Mouse (Mus musculus) urinary bladder, postnatal 14 days (tissue): ENCODE results near the gene Fstl4.

ENCODE experiments used
- DNase-seq: peaks from one replicate; pipeline ENCODE4 v3.0.0; 2021; ENCODE audit warnings: low spot score

Fstl4 gene

DNA sequence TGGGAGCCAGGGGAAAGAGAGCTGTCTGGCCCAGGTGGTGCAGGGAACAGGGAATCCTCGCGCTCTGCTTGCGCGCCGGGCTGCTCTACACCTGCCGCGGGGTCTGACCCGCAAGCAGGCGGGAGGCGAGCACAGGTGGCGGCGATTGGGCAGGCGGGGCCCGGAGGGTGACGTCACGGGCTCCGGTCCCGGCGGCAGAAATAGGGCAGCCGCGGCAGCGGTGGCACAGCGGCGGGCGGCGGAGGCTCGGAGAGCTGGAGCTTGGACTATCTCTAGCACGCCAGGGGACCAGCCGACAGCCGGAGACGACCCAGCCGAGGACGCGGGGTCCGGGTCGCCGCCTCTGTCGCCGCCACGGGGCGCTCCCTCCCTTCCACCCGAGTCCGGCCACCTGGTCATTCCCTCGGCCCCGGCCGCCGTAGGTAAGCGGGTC lies at the start of gene Fstl4:
Gene Fstl4, plus strand, starts transcription at position 174 of the 433 bp plus-strand sequence.
- DNase-seq: peak; percentile 38

DNA sequence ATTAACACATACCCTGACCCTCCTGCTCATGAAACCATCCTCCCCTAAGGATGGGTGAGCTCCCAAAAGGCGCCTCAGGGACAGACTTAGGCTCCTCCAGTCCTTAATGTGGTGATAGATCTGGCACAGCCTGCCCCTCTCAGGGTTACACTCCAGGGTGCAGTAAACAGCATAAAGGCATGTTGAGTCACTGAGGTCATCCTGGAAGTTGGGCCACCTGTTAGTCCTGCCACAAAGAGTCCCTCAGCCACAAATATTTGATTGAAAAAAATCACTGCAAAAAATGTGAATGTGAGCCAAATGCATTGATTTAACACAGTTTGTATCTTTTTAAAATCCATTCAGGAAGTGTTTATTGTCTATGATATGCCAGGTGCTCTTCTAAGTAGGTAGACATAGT lies 45.9 kb upstream of the Fstl4 start:
- DNase-seq: no peak

GRCm38 (mm10) chr11:52721087-52721486 lies 43.3 kb upstream of the Fstl4 start:
- no peak for DNase-seq

GRCm38 (mm10) chr11:52722706-52723105 lies 41.7 kb upstream of the Fstl4 start:
- no peak for DNase-seq

- DNase-seq: no peak
Observed at GRCm38 (mm10) chr11:52726001-52726400, 38.4 kb upstream of the Fstl4 start.

DNA sequence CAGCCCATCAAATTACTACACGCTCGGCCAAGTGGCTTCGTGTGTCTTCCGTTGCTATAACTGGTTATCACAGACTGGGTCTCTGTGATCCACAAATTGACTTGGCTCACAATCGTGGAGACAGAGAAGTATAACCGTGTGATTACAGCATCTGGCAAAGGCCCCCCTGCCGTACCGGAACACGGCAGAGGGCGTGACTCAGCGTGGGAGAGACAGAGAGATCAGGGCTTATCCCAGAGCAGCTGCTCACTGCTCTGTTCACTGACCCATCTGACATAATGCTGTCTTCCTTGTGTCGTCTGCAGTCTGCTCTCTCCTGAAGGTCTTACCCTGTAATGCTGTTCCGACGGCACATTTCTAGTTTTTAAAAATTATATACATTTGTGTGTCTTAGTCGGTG lies 36.0 kb upstream of the Fstl4 start:
- no peak for DNase-seq

GRCm38 (mm10) chr11:52729890-52730289 lies 34.5 kb upstream of the Fstl4 start:
- DNase-seq: no peak

- DNase-seq: no peak
Observed at GRCm38 (mm10) chr11:52731979-52732378, 32.5 kb upstream of the Fstl4 start.

DNA sequence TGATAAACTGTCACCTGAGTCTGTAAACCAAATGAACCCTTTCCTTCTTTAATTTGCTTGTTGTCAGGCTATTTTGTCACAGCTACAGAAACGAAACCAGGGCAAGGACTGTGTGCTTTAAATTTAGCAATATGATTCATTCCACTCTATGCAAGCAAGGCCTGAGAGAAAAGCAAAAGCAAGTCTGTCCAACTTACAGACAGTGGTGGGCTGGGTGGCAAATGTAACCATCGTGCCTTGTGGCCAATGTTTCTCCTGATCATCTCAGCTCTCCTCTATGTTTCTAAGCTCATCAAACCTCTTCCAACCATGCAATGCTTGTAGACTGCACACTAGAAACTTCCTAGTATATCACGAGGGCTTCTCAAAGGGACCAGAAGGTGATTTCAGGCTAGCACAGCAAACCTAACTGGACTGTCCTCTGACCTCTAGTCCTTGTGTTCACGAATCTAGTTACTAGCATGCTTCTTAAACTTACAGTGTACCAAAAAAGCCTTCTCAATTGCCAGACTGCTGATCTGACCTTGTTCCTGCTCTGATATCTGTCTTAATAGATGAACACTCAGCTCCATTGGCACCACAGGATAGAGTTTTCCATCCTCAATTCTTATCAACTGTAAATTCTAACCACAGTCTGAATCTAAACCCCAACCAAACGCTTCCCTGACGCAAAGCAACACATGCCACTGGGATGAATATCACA lies 29.8 kb upstream of the Fstl4 start:
- DNase-seq: no peak

DNA sequence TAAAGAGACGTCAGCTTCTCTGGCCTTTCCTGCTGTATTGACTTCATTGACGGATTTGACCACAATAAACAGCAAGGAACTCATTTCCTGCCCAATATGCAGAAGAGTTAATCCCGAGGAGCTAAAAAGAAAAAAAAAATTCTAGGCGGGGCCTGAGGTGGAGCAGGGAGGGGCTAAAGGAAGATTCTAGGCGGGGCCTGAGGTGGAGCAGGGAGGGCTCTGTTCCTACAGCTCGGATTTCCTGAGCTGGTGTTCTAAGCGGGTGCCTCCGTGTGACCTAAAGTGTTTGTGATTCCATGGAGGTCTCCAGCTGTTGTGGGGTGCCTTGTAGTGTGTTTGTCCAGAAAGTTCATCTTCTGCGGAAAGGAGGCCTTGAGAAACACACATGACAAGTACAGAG lies 25.2 kb upstream of the Fstl4 start:
- no peak for DNase-seq

- DNase-seq: no peak
Observed at GRCm38 (mm10) chr11:52740466-52740865, 24.0 kb upstream of the Fstl4 start.

- DNase-seq: no peak
Observed at GRCm38 (mm10) chr11:52743956-52744355, 20.5 kb upstream of the Fstl4 start.

- no peak for DNase-seq
Observed at GRCm38 (mm10) chr11:52744593-52745450, 19.6 kb upstream of the Fstl4 start.

DNA sequence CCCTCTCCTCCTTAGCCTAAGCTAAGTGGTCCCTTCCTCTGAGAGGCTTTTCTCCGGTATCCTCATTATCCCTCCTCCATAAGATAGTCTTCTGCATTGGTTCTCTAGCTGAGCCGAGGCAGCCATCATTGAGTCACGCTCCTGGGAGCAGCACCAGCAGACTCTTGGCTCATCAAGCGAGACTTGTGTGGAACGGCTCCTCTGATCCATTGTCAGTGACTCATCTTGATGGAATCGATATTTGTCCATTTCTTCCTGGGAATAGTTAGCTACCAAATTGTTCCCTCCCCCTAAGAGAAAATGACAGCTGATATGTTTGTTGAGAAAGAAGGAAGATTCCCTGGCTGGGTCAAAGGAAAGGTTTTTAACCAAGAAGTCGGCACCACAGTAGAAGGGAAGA lies 17.2 kb upstream of the Fstl4 start:
- no peak for DNase-seq

GRCm38 (mm10) chr11:52747766-52748456 lies 16.5 kb upstream of the Fstl4 start:
- DNase-seq: no peak

GRCm38 (mm10) chr11:52749988-52750387 lies 14.4 kb upstream of the Fstl4 start:
- no peak for DNase-seq

GRCm38 (mm10) chr11:52752524-52752923 lies 11.9 kb upstream of the Fstl4 start:
- no peak for DNase-seq

- no peak for DNase-seq
Observed at GRCm38 (mm10) chr11:52753261-52753660, 11.2 kb upstream of the Fstl4 start.

DNA sequence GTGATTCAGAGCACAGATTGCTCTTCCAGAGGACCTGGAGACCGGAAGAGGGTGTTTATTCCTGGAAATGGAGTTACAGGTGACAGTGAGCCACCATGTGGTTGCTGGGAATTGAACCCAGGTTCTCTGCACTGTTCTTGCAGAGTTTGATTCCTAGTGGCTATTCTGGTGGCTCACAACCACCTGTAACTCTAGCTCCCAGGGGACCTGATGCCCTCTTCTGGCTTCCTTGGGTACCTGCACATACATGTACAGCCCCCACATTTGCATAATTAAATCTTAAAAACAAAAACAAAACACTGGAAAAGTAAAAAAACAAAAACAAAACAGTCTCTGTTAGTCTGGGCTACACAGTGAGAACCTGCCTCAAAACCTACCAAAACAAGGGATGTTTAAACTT lies 2.6 kb upstream of the Fstl4 start:
- DNase-seq: no peak

GRCm38 (mm10) chr11:52764894-52765677 lies 652 bp downstream of the Fstl4 start:
- DNase-seq: no peak

GRCm38 (mm10) chr11:52765678-52766254 lies 1.3 kb downstream of the Fstl4 start:
- DNase-seq: peak; percentile 34

DNA sequence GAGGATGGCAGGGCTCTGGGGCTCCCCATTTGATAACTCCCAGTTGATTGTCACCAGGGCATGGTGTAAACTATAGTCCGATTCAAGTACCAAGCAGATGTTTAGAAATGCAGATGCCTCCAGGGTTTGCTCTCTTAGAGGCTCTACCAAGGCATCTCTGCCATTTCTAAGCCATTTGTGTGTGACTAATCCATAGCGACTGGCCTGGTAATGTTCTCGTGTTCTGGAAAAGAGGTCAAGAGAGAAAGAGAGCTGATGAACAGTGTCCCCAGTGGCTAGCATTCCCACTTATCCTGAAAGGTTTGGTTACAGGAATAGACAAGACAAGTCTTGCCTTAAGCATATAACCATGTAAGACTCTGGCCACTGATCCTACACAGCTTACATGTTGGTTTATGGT lies 3.5 kb downstream of the Fstl4 start:
- DNase-seq: no peak
